Mouse (Mus musculus): ENCODE data around the gene Gm49405.

DNA sequence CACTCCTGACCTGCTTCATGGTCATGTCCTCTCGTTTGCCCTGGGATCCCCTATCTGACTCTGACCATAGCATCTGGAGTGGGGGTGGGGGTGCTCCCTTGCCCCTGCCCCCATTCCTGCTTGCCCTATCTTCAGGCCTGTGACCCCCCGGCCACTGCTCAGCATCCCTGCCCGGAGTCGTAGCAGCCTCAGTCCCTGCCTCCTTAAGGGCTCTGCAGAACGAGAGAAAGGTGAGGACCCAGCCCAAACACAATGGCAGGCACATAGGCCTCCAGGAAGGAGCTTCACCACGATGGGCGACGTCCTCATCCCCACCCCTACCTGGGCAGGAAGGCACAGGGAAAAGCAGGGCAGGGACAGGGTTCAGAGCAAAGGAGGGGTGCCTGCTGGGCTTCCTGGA, 2.1 kb upstream of the Gm49405 start:
- TF ChIP-seq CTCF (IDR thresholded peaks at IDR 0.05; ENCODE audit: borderline replicate concordance, insufficient read depth, low read length) = no peak
- TF ChIP-seq POLR2A (IDR thresholded peaks at IDR 0.05; ENCODE audit: low read depth, low read length) = no peak

Measured in embryonic fibroblast, embryonic 13.5 days (primary cell).